Mouse (Mus musculus) stomach, embryonic 15.5 days (tissue): Measurements from ENCODE around the gene Pin1rt1. TPM values are rescaled to one million over a fixed set of nuclear protein-coding genes. Genes with fewer than 3 reads are reported as not detected.

Source experiments
- ATAC-seq: fragments of 200-750 bp; cut with Nextera tagmentation; 2 replicates; pipeline ENCODE4 v1.8.0; 2017; ENCODE audit warnings: low read depth, moderate number of reproducible peaks, moderate TSS enrichment; ENCODE audit not compliant: insufficient read depth, low FRiP score
- H3K27ac ChIP-seq: fragments of 300-500 bp; sonication (generic); 2 replicates; pipeline ENCODE4 v1.5.1; 2015; ENCODE audit warnings: mild to moderate bottlenecking, inconsistent platforms
- H3K27me3 ChIP-seq: fragments of 300-500 bp; sonication (generic); replicated peaks from 2 replicates; pipeline ENCODE4 v1.6.1; 2015; ENCODE audit warnings: inconsistent platforms
- H3K36me3 ChIP-seq: fragments of 300-500 bp; sonication (generic); 2 replicates; pipeline ENCODE4 v1.6.1; 2015; ENCODE audit warnings: inconsistent platforms
- H3K4me1 ChIP-seq: fragments of 300-500 bp; sonication (generic); 2 replicates; pipeline ENCODE4 v1.6.1; 2015; ENCODE audit warnings: inconsistent platforms
- H3K4me2 ChIP-seq: fragments of 300-500 bp; sonication (generic); 2 replicates; pipeline ENCODE4 v1.6.1; 2015; ENCODE audit warnings: mild to moderate bottlenecking, inconsistent platforms
- H3K4me3 ChIP-seq: fragments of 300-500 bp; sonication (generic); replicated peaks from 2 replicates; pipeline ENCODE4 v1.5.1; 2015; ENCODE audit warnings: inconsistent platforms
- H3K9ac ChIP-seq: fragments of 300-500 bp; sonication (generic); 2 replicates; pipeline ENCODE4 v1.6.1; 2015; ENCODE audit warnings: inconsistent platforms
- H3K9me3 ChIP-seq: fragments of 300-500 bp; sonication (generic); 2 replicates; pipeline ENCODE4 v1.6.1; 2016; ENCODE audit warnings: inconsistent platforms
- WGBS: fragments of 180-500 bp; shearing (Covaris S2); methylation state at CpG from one replicate; pipeline ENCODE4 v1.1.7; 2015; 5-methylcytosine and 5-hydroxymethylcytosine counted together
- polyA plus RNA-seq: library from polyadenylated mRNA; unstranded; fragments of >200 nt; fragmentation: Nextera tagmentation; extraction: Ambion mirVana; gene quantifications from 2 replicates; pipeline ENCODE4 v1.2.1, GENCODE M21; 2015

Pin1rt1 gene
- polyA plus RNA-seq, 1 experiment from 2014 or later, result not detected

DNA sequence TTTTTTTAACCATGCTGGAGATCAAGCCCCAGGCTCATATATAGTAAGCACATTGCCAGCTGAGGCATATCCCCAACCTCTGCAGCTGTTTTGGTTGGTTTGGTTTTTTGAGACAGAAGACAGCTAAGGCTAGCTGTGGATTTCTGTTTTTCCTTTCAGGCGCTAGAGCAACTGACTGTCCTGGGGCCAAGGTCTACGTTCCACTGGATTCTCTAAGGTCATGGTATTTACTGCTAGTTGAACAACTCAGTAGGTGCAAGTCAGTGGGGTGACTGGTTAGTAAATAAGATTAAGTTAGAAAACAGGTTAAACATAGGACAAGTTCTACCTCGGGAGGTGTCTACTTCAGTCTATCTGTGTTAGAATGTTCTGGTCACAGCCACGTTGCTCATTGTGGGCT is 31.4 kb downstream of the Pin1rt1 start:
- Histone ChIP-seq H3K36me3 (peaks cover 4% of the 10 kb centered on the region; the same call in 1 of the 2 replicates), H3K27me3 (no peaks in the 10 kb centered on the region), H3K4me2 (no peak overlapping the region), H3K9ac (no peak overlapping the region), H3K27ac (no peak overlapping the region), H3K4me1 (no peaks in the 10 kb centered on the region), H3K9me3 (no peaks in the 10 kb centered on the region), H3K4me3 (no peak overlapping the region)
- WGBS, result 80% methylated on average over 4 of the region's 4 CpGs
- ATAC-seq, result no peak

DNA sequence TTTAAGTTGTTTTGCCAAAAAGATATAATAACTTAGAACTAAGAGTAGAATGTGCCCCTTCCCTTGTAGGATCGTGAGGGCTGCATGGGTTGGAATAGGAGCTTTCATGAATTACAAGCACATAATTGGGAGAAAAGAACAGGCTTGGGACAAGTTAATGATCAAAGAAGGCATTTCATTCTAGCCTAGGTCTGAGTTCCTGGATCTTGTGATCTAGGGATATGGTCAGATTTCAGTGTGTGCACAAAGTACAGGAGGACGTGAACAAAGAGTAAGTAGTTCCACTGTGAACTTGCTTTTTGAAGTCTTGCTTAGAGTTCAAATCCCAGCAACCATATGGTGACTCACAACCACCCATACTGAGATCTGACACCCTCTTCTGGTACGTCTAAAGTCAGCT is 38.9 kb downstream of the Pin1rt1 start:
- Histone ChIP-seq H3K27ac (no peak overlapping the region), H3K4me3 (no peak overlapping the region), H3K4me2 (no peak overlapping the region), H3K9ac (no peak overlapping the region), H3K27me3 (no peaks in the 10 kb centered on the region), H3K9me3 (no peaks in the 10 kb centered on the region), H3K36me3 (peaks cover 4% of the 10 kb centered on the region; the same call in 1 of the 2 replicates), H3K4me1 (no peaks in the 10 kb centered on the region)
- ATAC-seq, result no peak
- 76% methylated on average over 3 of the region's 3 CpGs for WGBS

DNA sequence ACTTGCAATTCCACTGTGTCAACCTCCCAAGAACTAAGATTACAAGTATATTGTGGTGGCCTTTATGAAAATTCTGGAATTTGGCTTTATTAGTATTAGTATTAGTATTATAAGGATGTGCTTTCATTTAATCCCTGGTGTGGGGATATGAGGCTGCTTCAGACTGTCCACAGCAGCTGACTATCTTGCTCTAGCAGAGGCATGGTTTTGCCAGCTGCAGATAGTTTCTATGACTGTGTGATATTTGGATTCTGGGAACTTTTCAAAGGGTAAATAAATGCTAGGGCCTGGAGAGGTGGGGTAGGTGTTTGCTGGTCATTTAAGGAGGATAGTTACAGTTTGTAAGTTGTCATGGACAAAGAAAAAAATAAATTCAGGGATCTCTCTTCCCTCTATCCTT is 44.5 kb downstream of the Pin1rt1 start:
- Histone ChIP-seq H3K9me3 (no peaks in the 10 kb centered on the region), H3K27ac (no peak overlapping the region), H3K9ac (no peak overlapping the region), H3K36me3 (no peaks in the 10 kb centered on the region), H3K4me3 (no peak overlapping the region), H3K4me2 (no peak overlapping the region), H3K27me3 (no peaks in the 10 kb centered on the region), H3K4me1 (no peaks in the 10 kb centered on the region)
- ATAC-seq, result no peak

DNA sequence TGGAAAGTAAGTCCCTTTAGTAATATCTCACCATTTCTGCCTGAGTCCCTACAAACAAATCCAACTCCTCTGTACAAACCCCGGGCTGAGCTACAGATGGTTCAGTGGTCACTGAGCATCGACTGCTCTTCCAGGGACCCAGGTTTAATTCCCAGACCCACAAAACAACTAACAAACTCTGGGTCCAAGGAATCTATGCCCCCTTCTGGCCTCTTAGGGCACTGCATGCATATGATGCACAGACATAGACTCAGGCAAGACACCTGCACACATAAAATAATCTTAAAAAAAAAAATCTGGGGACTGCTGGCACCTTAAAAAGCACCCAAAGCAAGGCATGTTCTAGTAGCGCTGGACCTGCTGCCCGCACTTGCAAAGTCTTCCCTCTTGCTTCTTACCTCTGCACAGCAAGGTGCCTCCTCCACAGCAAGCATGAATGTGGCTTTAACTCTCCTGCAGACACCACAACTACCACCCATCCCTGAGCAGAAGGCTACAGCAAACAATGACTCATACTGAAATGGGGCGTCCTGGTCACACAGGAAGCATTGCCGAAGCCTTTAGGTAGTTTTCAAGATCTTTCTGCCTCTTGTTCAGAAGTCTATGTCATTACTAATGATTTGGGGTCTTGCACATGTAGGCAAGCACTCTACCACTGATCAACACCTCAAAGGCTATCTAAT is 46.9 kb downstream of the Pin1rt1 start:
- Histone ChIP-seq H3K9ac (no peak overlapping the region), H3K4me3 (no peak overlapping the region), H3K4me2 (no peak overlapping the region), H3K9me3 (no peaks in the 10 kb centered on the region), H3K27ac (no peak overlapping the region), H3K4me1 (no peaks in the 10 kb centered on the region), H3K36me3 (peaks cover 5% of the 10 kb centered on the region; the same call in 1 of the 2 replicates), H3K27me3 (no peaks in the 10 kb centered on the region)
- WGBS, result 83% methylated on average over 6 of the region's 6 CpGs
- ATAC-seq, result no peak

Other genes with a start within 250 kb of the Pin1rt1 start
- gene Hipk3, start 221.9 kb downstream of the Pin1rt1 start, polyA plus RNA-seq, result 15.4 and 16.2 TPM in 2 replicates
- gene Cstf3, start 125.9 kb downstream of the Pin1rt1 start, polyA plus RNA-seq, result 63.1 and 66.8 TPM in 2 replicates
- gene Tcp11l1, start 4.2 kb downstream of the Pin1rt1 start, polyA plus RNA-seq, result 31.7 and 36.6 TPM in 2 replicates
- 14.2 and 18.8 TPM in 2 replicates for gene Depdc7, start 26.5 kb upstream of the Pin1rt1 start, polyA plus RNA-seq
- 7.9 and 8.6 TPM in 2 replicates for gene Qser1, start 100.4 kb upstream of the Pin1rt1 start, polyA plus RNA-seq
- gene Prrg4, start 133.5 kb upstream of the Pin1rt1 start, polyA plus RNA-seq, result 6.0 TPM in 2 replicates
- 5.9 and 6.7 TPM in 2 replicates for gene Ccdc73, start 151.4 kb upstream of the Pin1rt1 start, polyA plus RNA-seq